ENCODE assay signal across 9 mouse cellular contexts in genomic region chr8:94343290-94343689, GRCm38 (mm10). TPM values are rescaled to one million over a fixed set of nuclear protein-coding genes. Genes with fewer than 3 reads are reported as not detected.
DNase-seq lines count a peak whose midpoint lies in the region; ATAC-seq and TF ChIP-seq lines count a peak whose summit lies in the region.
"Had no signal": no experiment of that assay in that cellular context is flagged by ENCODE, and none has a peak within 500 bp of the region (broad histone marks: within the 10 kb centered on the region; RNA-seq: fewer than 3 reads in every experiment).

No protein-coding gene starts in this region.

- intact Hi-C loops in left cerebral cortex, postnatal 36 days (cut with DNase I), result loop anchor here (2.0 kb wide), 1 partner anchor 44 kb away; the partner anchor contains the start of gene Herpud1

- no peak overlapping the region for H3K4me2 ChIP-seq in kidney, embryonic 15.5 days
- H3K4me2 ChIP-seq in forebrain, embryonic 15.5 days (replicated peaks), result no peak overlapping the region
- H3K4me2 ChIP-seq: embryonic facial prominence, embryonic 13.5 days had no signal

- no peak overlapping the region for H3K4me3 ChIP-seq in kidney, embryonic 15.5 days (replicated peaks)
- H3K4me3 ChIP-seq in forebrain, embryonic 15.5 days, result no peak overlapping the region
- H3K4me3 ChIP-seq in thymus, adult 2 months (ENCODE audit: control insufficient read depth, insufficient read depth, low read length), result no peak overlapping the region
- H3K4me3 ChIP-seq: embryonic facial prominence, embryonic 13.5 days had no signal

- no peak overlapping the region for H3K27ac ChIP-seq in kidney, embryonic 15.5 days
- no peak overlapping the region for H3K27ac ChIP-seq in forebrain, embryonic 15.5 days (replicated peaks)
- H3K27ac ChIP-seq in thymus, adult 2 months (ENCODE audit: control insufficient read depth, insufficient read depth, low read length), result no peak overlapping the region
- H3K27ac ChIP-seq: embryonic facial prominence, embryonic 13.5 days had no signal

- H3K4me1 ChIP-seq in kidney, embryonic 15.5 days, result no peaks in the 10 kb centered on the region
- no peaks in the 10 kb centered on the region for H3K4me1 ChIP-seq in forebrain, embryonic 15.5 days
- H3K4me1 ChIP-seq in thymus, adult 2 months (replicated peaks; ENCODE audit: control insufficient read depth, insufficient read depth, low read length), result peaks cover 17% of the 10 kb centered on the region
- H3K4me1 ChIP-seq: embryonic facial prominence, embryonic 13.5 days had no signal

- no peak overlapping the region for H3K9ac ChIP-seq in kidney, embryonic 15.5 days
- H3K9ac ChIP-seq in forebrain, embryonic 15.5 days (replicated peaks), result no peak overlapping the region
- H3K9ac ChIP-seq: embryonic facial prominence, embryonic 13.5 days had no signal

- 13% methylated on average over 6 of the region's 6 CpGs for WGBS in kidney, embryonic 15.5 days
- 12% methylated on average over 6 of the region's 6 CpGs for WGBS in forebrain, embryonic 15.5 days
- WGBS in thymus, adult 2 months, result 2% methylated on average over 6 of the region's 6 CpGs

- no peak for TF ChIP-seq POLR2A in thymus, adult 2 months (IDR thresholded peaks at IDR 0.05; ENCODE audit: control insufficient read depth, extremely low read depth, insufficient read depth, low read length, poor library complexity)

- peak; percentile 84 for DNase-seq in kidney, adult 18-20 months
- DNase-seq in brain, embryonic 18.5 days (ENCODE audit: low read depth, low spot score), result peak; percentile 22
- peak; percentile 35 for DNase-seq in hindlimb bud, embryonic 11.5 days (ENCODE audit: extremely low spot score, low read depth, low spot score)
- DNase-seq in left cerebral cortex, postnatal 36 days (ENCODE audit: low spot score in 2 of 2), result peak; percentile 70 to 81
- peak; percentile 44 for DNase-seq in ovary, adult 18-20 months (ENCODE audit: low spot score)
- peak; percentile 83 for DNase-seq in thymus, adult 2 months

- no peak for ATAC-seq in kidney, embryonic 15.5 days (replicated peaks; ENCODE audit: low FRiP score)
- peak; percentile 32; the same call in 1 of the 2 replicates for ATAC-seq in forebrain, embryonic 15.5 days (replicated peaks)

- H3K9me3 ChIP-seq in kidney, embryonic 15.5 days (replicated peaks), result no peaks in the 10 kb centered on the region
- H3K9me3 ChIP-seq in forebrain, embryonic 15.5 days, result no peaks in the 10 kb centered on the region
- H3K9me3 ChIP-seq: embryonic facial prominence, embryonic 13.5 days had no signal

- TF ChIP-seq CTCF in thymus, adult 2 months (IDR thresholded peaks at IDR 0.05; ENCODE audit: borderline replicate concordance, control insufficient read depth, extremely low read depth, insufficient read depth, low read length, poor library complexity), result no peak

- H3K27me3 ChIP-seq in kidney, embryonic 15.5 days, result no peaks in the 10 kb centered on the region
- H3K27me3 ChIP-seq in forebrain, embryonic 15.5 days, result no peaks in the 10 kb centered on the region
- H3K27me3 ChIP-seq in thymus, adult 2 months (ENCODE audit: control insufficient read depth, insufficient read depth, low read length), result no peaks in the 10 kb centered on the region
- H3K27me3 ChIP-seq: embryonic facial prominence, embryonic 13.5 days had no signal

- no peaks in the 10 kb centered on the region for H3K36me3 ChIP-seq in kidney, embryonic 15.5 days
- no peaks in the 10 kb centered on the region for H3K36me3 ChIP-seq in forebrain, embryonic 15.5 days
- no peaks in the 10 kb centered on the region for H3K36me3 ChIP-seq in thymus, adult 2 months (ENCODE audit: control insufficient read depth, insufficient read depth, low read length)
- H3K36me3 ChIP-seq: embryonic facial prominence, embryonic 13.5 days had no signal

RNA-seq across cellular contexts. Expression of gene Slc12a3, which starts 14.3 kb away (rescaled TPM):
- 6.1 and 6.4 TPM in 2 replicates for polyA plus RNA-seq in kidney, embryonic 15.5 days (2015; fragmentation: Nextera tagmentation; extraction: Ambion mirVana)
- polyA plus RNA-seq in forebrain, embryonic 15.5 days (2015; fragmentation: Nextera tagmentation; extraction: Ambion mirVana), result not detected in 2 replicates
- total RNA-seq in left cerebral cortex, postnatal 36 days (2021), result 1 to 10 TPM in 1 of 2 experiments, under 1 TPM in 1; 0.25 to 1.3 TPM
- polyA plus RNA-seq in thymus, adult 2 months (2012; rRNA removed), result 1.3 TPM in 2 replicates

RNA-seq across cellular contexts. Expression of gene Herpud1, which starts 42.9 kb away (rescaled TPM):
- polyA plus RNA-seq in kidney, embryonic 15.5 days (2015; fragmentation: Nextera tagmentation; extraction: Ambion mirVana), result 66.7 and 70.0 TPM in 2 replicates
- polyA plus RNA-seq in forebrain, embryonic 15.5 days (2015; fragmentation: Nextera tagmentation; extraction: Ambion mirVana), result 62.5 and 66.5 TPM in 2 replicates
- 10 to 100 TPM; 65.9 to 66.1 TPM for total RNA-seq in left cerebral cortex, postnatal 36 days (2021)
- polyA plus RNA-seq in thymus, adult 2 months (2012; rRNA removed), result 198 and 218 TPM in 2 replicates

Comparison
In these comparisons a context has a peak if more than half of its experiments do, and no peak if none do; other contexts are left out.
1. DNase-seq: peak in every context shown above with its lines; median percentile 84 in kidney, adult 18-20 months; 83 in thymus, adult 2 months; 76 in left cerebral cortex, postnatal 36 days; 44 in ovary, adult 18-20 months; 35 in hindlimb bud, embryonic 11.5 days; 22 in brain, embryonic 18.5 days.